Mouse (Mus musculus) liver, adult 2 months (tissue): ENCODE data around the gene Lmntd1.

Experiments used
- CTCF ChIP-seq: fragments of 200-500 bp; IDR thresholded peaks from 2 replicates; pipeline ENCODE4 v1.5.1; 2011; ENCODE audit warnings: low read depth, low read length, control low read depth
- POLR2A ChIP-seq: fragments of 200-500 bp; IDR thresholded peaks from 2 replicates; pipeline ENCODE4 v1.6.1; 2011; ENCODE audit warnings: low read length, control low read depth; ENCODE audit not compliant: insufficient read depth; ENCODE audit errors: extremely low read depth

DNA sequence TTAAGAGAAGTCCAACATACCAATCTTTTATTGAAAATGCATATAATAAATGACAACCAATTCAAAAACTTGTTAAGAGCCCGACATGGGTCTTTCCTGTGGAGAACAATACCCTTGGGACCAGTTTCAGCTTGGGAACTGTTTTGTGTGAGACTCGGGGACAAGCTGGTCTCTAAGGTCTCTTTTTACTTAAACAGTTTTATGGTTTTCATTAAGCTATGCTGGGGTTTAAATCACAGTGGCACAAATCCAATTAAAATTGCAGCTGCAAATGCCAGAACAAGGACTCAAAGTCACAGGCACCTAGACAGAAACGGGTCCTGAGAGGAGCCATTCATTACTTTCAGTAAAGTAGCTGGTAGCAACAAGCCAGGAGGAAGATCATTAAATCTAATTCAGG lies 8.9 kb downstream of the Lmntd1 start:
- TF ChIP-seq POLR2A: no peak
- TF ChIP-seq CTCF: no peak
